Mouse (Mus musculus) MEL (cell line): Measurements from ENCODE around the gene Ctnna2. TPM values are rescaled to one million over a fixed set of nuclear protein-coding genes. Genes with fewer than 3 reads are reported as not detected.

Experiments used
- DNase-seq: peaks from one replicate; pipeline ENCODE4 v3.0.0; 2011; ENCODE audit warnings: low read depth, low spot score
- H3K27ac ChIP-seq: 2 replicates; pipeline ENCODE4 v1.5.1; 2012; ENCODE audit warnings: low read depth, mild to moderate bottlenecking, control low read depth, low read length, moderate library complexity; ENCODE audit not compliant: control insufficient read depth
- H3K27me3 ChIP-seq, 2 experiments: fragments of 150-350 bp in 1 of 2; sonication (generic) in 1 of 2; 2 replicates each; pipeline ENCODE4 v1.6.1; 2012; ENCODE audit warnings: low read length in 2 of 2, mild to moderate bottlenecking in 2 of 2, improper control_type of control experiment in 1 of 2, moderate library complexity in 1 of 2; ENCODE audit not compliant: insufficient read depth in 2 of 2, control insufficient read depth in 1 of 2
- H3K36me3 ChIP-seq, 2 experiments: 2 replicates each; pipeline ENCODE4 v1.6.1; 2012 to 2014; ENCODE audit warnings: low read length in 2 of 2, improper control_type of control experiment in 1 of 2, inconsistent platforms in 1 of 2, mild to moderate bottlenecking in 1 of 2; ENCODE audit not compliant: insufficient read depth in 2 of 2, control insufficient read depth in 1 of 2
- H3K4me1 ChIP-seq, 2 experiments: fragments of 150-350 bp in 1 of 2; sonication (generic) in 1 of 2; 2 replicates each; pipeline ENCODE4 v1.6.1; 2012; ENCODE audit warnings: low read length in 2 of 2, improper control_type of control experiment in 1 of 2, mild to moderate bottlenecking in 1 of 2; ENCODE audit not compliant: insufficient read depth in 2 of 2, control insufficient read depth in 1 of 2
- H3K4me3 ChIP-seq, 2 experiments: fragments of 150-350 bp in 1 of 2; sonication (generic) in 1 of 2; 2 replicates each; pipeline ENCODE4 v1.5.1; 2012; ENCODE audit warnings: low read depth in 2 of 2, low read length in 2 of 2, mild to moderate bottlenecking in 2 of 2, moderate library complexity in 2 of 2, control low read depth in 1 of 2, improper control_type of control experiment in 1 of 2; ENCODE audit not compliant: control insufficient read depth in 1 of 2, insufficient read depth in 1 of 2
- H3K79me2 ChIP-seq: 2 replicates; pipeline ENCODE4 v1.6.1; 2012; ENCODE audit warnings: mild to moderate bottlenecking, low read length, moderate library complexity; ENCODE audit not compliant: control insufficient read depth, poor library complexity, insufficient read depth
- H3K9ac ChIP-seq: 2 replicates; pipeline ENCODE4 v1.6.1; 2012; ENCODE audit warnings: low read depth, mild to moderate bottlenecking, control low read depth, low read length, moderate library complexity; ENCODE audit not compliant: control insufficient read depth, poor library complexity, severe bottlenecking
- H3K9me3 ChIP-seq: fragments of 150-350 bp; sonication (generic); replicated peaks from 2 replicates; pipeline ENCODE4 v1.6.1; 2012; ENCODE audit warnings: mild to moderate bottlenecking, low read length, improper control_type of control experiment, moderate library complexity; ENCODE audit not compliant: insufficient read depth
- E2F4 ChIP-seq: IDR thresholded peaks from 2 replicates; pipeline ENCODE4 v1.6.1; 2011; ENCODE audit warnings: low read depth, low read length, improper control_type of control experiment, borderline replicate concordance
- ELF1 ChIP-seq: IDR thresholded peaks from 2 replicates; pipeline ENCODE4 v1.6.1; 2014; ENCODE audit warnings: low read depth, mild to moderate bottlenecking, inconsistent platforms, low read length, improper control_type of control experiment, moderate library complexity
- EP300 ChIP-seq, 2 experiments: IDR thresholded peaks; 2 replicates each; pipeline ENCODE4 v1.6.1; 2011; ENCODE audit warnings: improper control_type of control experiment in 2 of 2, low read length in 2 of 2, low read depth in 1 of 2, mild to moderate bottlenecking in 1 of 2
- HCFC1 ChIP-seq: IDR thresholded peaks from 2 replicates; pipeline ENCODE4 v1.6.1; 2012; ENCODE audit warnings: low read depth, mild to moderate bottlenecking, inconsistent platforms, low read length, improper control_type of control experiment, moderate library complexity
- JUND ChIP-seq: IDR thresholded peaks from 2 replicates; pipeline ENCODE4 v1.6.1; 2011; ENCODE audit warnings: low read depth, mild to moderate bottlenecking, improper control_type of control experiment, low read length
- KAT2A ChIP-seq: conservative IDR thresholded peaks from 2 replicates; pipeline ENCODE4 v1.6.1; 2012; ENCODE audit warnings: low read depth, low read length, improper control_type of control experiment, inconsistent platforms
- MAFK ChIP-seq: IDR thresholded peaks from 2 replicates; pipeline ENCODE4 v1.6.1; 2011; ENCODE audit warnings: low read depth, mild to moderate bottlenecking, low read length, improper control_type of control experiment, borderline replicate concordance
- MAX ChIP-seq: IDR thresholded peaks from 2 replicates; pipeline ENCODE4 v1.6.1; 2011; ENCODE audit warnings: low read length, improper control_type of control experiment
- MXI1 ChIP-seq: IDR thresholded peaks from 2 replicates; pipeline ENCODE4 v1.6.1; 2011; ENCODE audit warnings: mild to moderate bottlenecking, low read depth, low read length, improper control_type of control experiment
- MYB ChIP-seq: IDR thresholded peaks from 2 replicates; pipeline ENCODE4 v1.6.1; 2011; ENCODE audit warnings: mild to moderate bottlenecking, low read depth, low read length, improper control_type of control experiment
- NRF1 ChIP-seq: IDR thresholded peaks from 2 replicates; pipeline ENCODE4 v1.6.1; 2014; ENCODE audit warnings: low read depth, mild to moderate bottlenecking, inconsistent platforms, low read length, improper control_type of control experiment, moderate library complexity; ENCODE audit not compliant: poor library complexity, insufficient read depth, severe bottlenecking
- POLR2A ChIP-seq, 2 experiments: IDR thresholded peaks; 2 replicates each; pipeline ENCODE4 v1.6.1; 2011 to 2012; ENCODE audit warnings: low read length in 2 of 2, mild to moderate bottlenecking in 2 of 2, control low read depth in 1 of 2, improper control_type of control experiment in 1 of 2, low read depth in 1 of 2, moderate library complexity in 1 of 2; ENCODE audit not compliant: control insufficient read depth in 1 of 2, insufficient read depth in 1 of 2, poor library complexity in 1 of 2
- SMC3 ChIP-seq: IDR thresholded peaks from 2 replicates; pipeline ENCODE4 v1.6.1; 2011; ENCODE audit warnings: low read depth, low read length, improper control_type of control experiment
- TCF12 ChIP-seq: IDR thresholded peaks from 2 replicates; pipeline ENCODE4 v1.6.1; 2014; ENCODE audit warnings: low read depth, mild to moderate bottlenecking, inconsistent platforms, low read length, improper control_type of control experiment, moderate library complexity
- USF1 ChIP-seq: IDR thresholded peaks from 2 replicates; pipeline ENCODE4 v1.6.1; 2014; ENCODE audit warnings: low read depth, mild to moderate bottlenecking, inconsistent platforms, low read length, improper control_type of control experiment, moderate library complexity
- ZKSCAN1 ChIP-seq: IDR thresholded peaks from 2 replicates; pipeline ENCODE4 v1.6.1; 2012; ENCODE audit warnings: low read depth, mild to moderate bottlenecking, inconsistent platforms, low read length, improper control_type of control experiment, moderate library complexity
- ZMIZ1 ChIP-seq: IDR thresholded peaks from 2 replicates; pipeline ENCODE4 v1.6.1; 2012; ENCODE audit warnings: low read depth, mild to moderate bottlenecking, inconsistent platforms, low read length, improper control_type of control experiment, moderate library complexity
- polyA plus RNA-seq, 2 experiments: library from polyadenylated mRNA; stranded (reverse) in 1 of 2; unstranded in 1 of 2; fragments of >175 nt in 1 of 2; fragments of >200 nt in 1 of 2; gene quantifications; 2 replicates each; pipeline versions ENCODE4 v1.2.1 to v1.2.4; 2012; ENCODE audit warnings: low replicate concordance in 2 of 2, low read depth in 1 of 2; ENCODE audit not compliant: insufficient read length in 2 of 2, insufficient read depth in 1 of 2, missing spikeins in 1 of 2
- total RNA-seq: library from RNA; depleted of rRNA; stranded (reverse); fragments of 300-350 nt; gene quantifications from 2 replicates; pipeline ENCODE4 v1.2.3, GENCODE M21; 2012

Ctnna2 gene
- total and polyA plus RNA-seq, 3 experiments = not detected

DNA sequence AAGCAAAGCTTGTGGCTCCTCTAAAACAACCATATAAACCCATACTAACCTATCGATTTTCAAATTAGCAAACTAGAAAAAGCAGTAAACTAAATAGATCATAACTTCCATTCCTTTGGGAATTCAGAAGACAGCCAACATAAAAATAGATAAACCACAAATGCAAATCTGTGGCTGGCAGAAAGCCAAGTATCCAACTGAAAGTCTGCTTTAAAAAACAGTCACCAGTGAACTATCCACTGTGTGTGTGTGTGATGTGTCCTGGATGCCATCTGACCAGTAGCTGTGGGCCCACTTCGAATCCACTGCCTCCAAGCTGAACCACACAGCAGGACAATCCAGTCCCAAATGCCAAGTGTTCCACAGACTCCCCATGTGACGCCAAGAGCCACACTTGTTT lies 782.8 kb downstream of the Ctnna2 start:
- H3K36me3 ChIP-seq = no peaks in the 10 kb centered on the region
- no peaks in the 10 kb centered on the region for H3K9me3 ChIP-seq
- no peak for TF ChIP-seq KAT2A
- no peak overlapping the region for H3K9ac ChIP-seq
- no peak for DNase-seq
- H3K4me1 ChIP-seq = no peaks in the 10 kb centered on the region
- H3K4me3 ChIP-seq = no peak overlapping the region
- H3K27me3 ChIP-seq = no peaks in the 10 kb centered on the region
- no peak overlapping the region for H3K27ac ChIP-seq
- no peaks in the 10 kb centered on the region for H3K79me2 ChIP-seq

DNA sequence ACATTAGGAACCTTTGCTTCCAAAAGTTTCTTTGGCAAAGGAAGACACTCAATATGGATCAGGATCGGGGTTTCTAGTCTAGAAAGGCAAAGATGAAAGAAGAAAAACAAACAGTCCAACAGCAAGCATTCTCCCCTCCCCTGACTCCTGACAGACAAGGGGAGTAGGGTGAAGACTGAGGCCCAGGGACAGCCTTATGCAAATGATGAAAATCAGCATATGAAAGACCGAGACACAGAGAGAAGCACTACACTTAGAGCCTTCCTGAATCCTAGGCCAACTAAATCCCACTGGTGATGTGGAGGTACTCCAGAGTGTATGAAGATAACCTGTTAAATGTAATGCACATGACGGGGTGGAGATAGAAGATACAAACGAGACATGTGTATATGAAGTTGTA lies 787.9 kb downstream of the Ctnna2 start:
- Histone ChIP-seq H3K27me3 (no peaks in the 10 kb centered on the region), H3K9ac (no peak overlapping the region), H3K4me3 (no peak overlapping the region), H3K27ac (no peak overlapping the region), H3K79me2 (no peaks in the 10 kb centered on the region), H3K36me3 (no peaks in the 10 kb centered on the region), H3K9me3 (no peaks in the 10 kb centered on the region), H3K4me1 (no peaks in the 10 kb centered on the region)
- TF ChIP-seq USF1 = no peak
- DNase-seq = no peak

DNA sequence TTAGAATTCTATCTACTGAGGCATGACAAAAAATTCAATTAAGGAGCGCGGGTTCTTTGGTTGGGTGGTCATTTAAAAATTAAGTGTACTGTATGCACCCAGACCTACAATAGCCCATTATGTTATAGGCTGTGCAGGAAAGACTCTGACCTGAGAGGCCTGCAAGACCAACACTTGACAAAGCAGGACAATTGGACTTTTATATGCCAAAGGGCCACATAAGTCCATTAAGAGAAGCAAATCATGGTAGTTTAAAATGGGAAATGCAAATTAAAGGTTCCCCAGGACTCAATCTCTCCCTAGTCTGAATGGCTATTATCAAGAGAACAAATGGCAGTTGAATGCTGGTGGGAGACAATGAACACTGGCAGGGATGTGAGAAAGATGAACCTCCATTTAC lies 790.9 kb downstream of the Ctnna2 start:
- no peaks in the 10 kb centered on the region for H3K79me2 ChIP-seq
- no peak for DNase-seq
- no peak overlapping the region for H3K4me3 ChIP-seq
- no peaks in the 10 kb centered on the region for H3K36me3 ChIP-seq
- H3K9me3 ChIP-seq = no peaks in the 10 kb centered on the region
- no peak overlapping the region for H3K9ac ChIP-seq
- H3K4me1 ChIP-seq = no peaks in the 10 kb centered on the region
- no peak overlapping the region for H3K27ac ChIP-seq
- H3K27me3 ChIP-seq = no peaks in the 10 kb centered on the region
- no peak for TF ChIP-seq HCFC1
- TF ChIP-seq TCF12 = no peak
- no peak for TF ChIP-seq MYB
- no peak for TF ChIP-seq EP300 (IDR thresholded peaks at IDR 0.05; ENCODE audit: low read depth in 1 of 2, low read length in 2 of 2)
- no peak for TF ChIP-seq NRF1
- no peak for TF ChIP-seq ELF1
- no peak for TF ChIP-seq JUND
- TF ChIP-seq MAX = no peak
- no peak for TF ChIP-seq ZMIZ1
- no peak for TF ChIP-seq POLR2A (IDR thresholded peaks at IDR 0.05; ENCODE audit: control insufficient read depth in 1 of 2, insufficient read depth in 1 of 2, low read depth in 1 of 2, low read length in 2 of 2, poor library complexity in 1 of 2)
- no peak for TF ChIP-seq MXI1
- TF ChIP-seq ZKSCAN1 = no peak
- TF ChIP-seq E2F4 = no peak
- TF ChIP-seq SMC3 = no peak
- no peak for TF ChIP-seq MAFK
- TF ChIP-seq USF1 = no peak
